Mouse (Mus musculus): Measurements from ENCODE around the gene Sptbn2.

DNA sequence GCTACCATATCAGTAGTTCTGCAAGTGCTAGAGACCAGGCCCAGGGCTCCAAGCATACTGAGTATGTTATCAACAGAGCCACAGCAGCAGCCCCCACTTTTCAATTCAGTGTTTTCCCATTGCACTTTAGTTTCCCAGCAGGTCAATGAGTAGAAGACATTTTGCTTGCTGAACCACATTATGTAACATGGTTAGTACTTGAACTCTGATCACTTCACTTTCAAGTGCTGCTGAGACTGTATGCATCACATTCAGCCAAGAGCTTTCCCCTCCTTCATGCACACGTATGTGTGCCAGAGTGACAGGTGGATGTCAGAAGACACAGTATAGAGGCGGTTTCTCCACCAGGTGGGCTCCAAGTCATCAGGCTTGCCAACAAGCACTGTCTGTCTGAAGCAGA, 71.9 kb downstream of the Sptbn2 start:
- no peak for TF ChIP-seq CTCF (IDR thresholded peaks at IDR 0.05; ENCODE audit: borderline replicate concordance, control insufficient read depth, extremely low read depth, insufficient read depth, low read length, poor library complexity)
- TF ChIP-seq POLR2A (IDR thresholded peaks at IDR 0.05; ENCODE audit: control insufficient read depth, extremely low read depth, insufficient read depth, low read length, poor library complexity): no peak
